Mouse (Mus musculus): ENCODE measurements at regions not wholly inside any gene's neighbourhood (a gene's known extent, or its start where the extent isn't known, plus 50 kb on each side); places are given as distances from the start of the nearest gene placed in this dataset.

- TF ChIP-seq POLR2A (IDR thresholded peaks at IDR 0.05; ENCODE audit: extremely low read depth, insufficient read depth, low read length): no peak
- no peak for TF ChIP-seq CTCF (IDR thresholded peaks at IDR 0.05; ENCODE audit: low read depth, low read length)
Observed at GRCm38 (mm10) chr7:37111071-37111470, 413.2 kb downstream of the Tshz3 start.

Measured in liver, adult 2 months (tissue).